ENCODE assay signal across 22 mouse cellular contexts in genomic region chr17:48005816-48006215, GRCm38 (mm10). TPM values are rescaled to one million over a fixed set of nuclear protein-coding genes. Genes with fewer than 3 reads are reported as not detected.
DNase-seq lines count a peak whose midpoint lies in the region; ATAC-seq lines count a peak whose summit lies in the region.
"Had no signal": no experiment of that assay in that cellular context is flagged by ENCODE, and none has a peak within 500 bp of the region (broad histone marks: within the 10 kb centered on the region; RNA-seq: fewer than 3 reads in every experiment).

No protein-coding gene starts in this region.

- H3K4me2 ChIP-seq in heart, embryonic 13.5 days, result no peak overlapping the region
- no peak overlapping the region for H3K4me2 ChIP-seq in lung, embryonic 15.5 days
- no peak overlapping the region for H3K4me2 ChIP-seq in intestine, embryonic 15.5 days (replicated peaks)
- no peak overlapping the region for H3K4me2 ChIP-seq in stomach, embryonic 14.5 days (replicated peaks; ENCODE audit: low read depth, low read length)

- ATAC-seq in heart, embryonic 13.5 days (ENCODE audit: extremely low read depth, insufficient number of reproducible peaks, low FRiP score, low TSS enrichment), result no peak
- ATAC-seq in lung, embryonic 15.5 days (ENCODE audit: borderline replicate concordance, extremely low read depth, low FRiP score, low TSS enrichment), result no peak
- ATAC-seq in intestine, embryonic 15.5 days, result no peak
- ATAC-seq in stomach, embryonic 14.5 days (ENCODE audit: insufficient number of reproducible peaks, insufficient read depth, low FRiP score, low read depth), result no peak
- ATAC-seq: forebrain, postnatal 0 days; lung, postnatal 0 days had no signal

- H3K27ac ChIP-seq in heart, embryonic 13.5 days (replicated peaks), result peak overlapping the region; percentile 33
- peak overlapping the region; percentile 47; the same call in 1 of the 2 replicates for H3K27ac ChIP-seq in lung, embryonic 15.5 days
- peak overlapping the region; percentile 66 for H3K27ac ChIP-seq in intestine, embryonic 15.5 days
- peak overlapping the region; percentile 63; the same call in 1 of the 2 replicates for H3K27ac ChIP-seq in stomach, embryonic 14.5 days (ENCODE audit: low read length)
- H3K27ac ChIP-seq: gastrocnemius, adult 2 months; left cerebral cortex, adult 2 months had no signal

- no peak overlapping the region for H3K4me3 ChIP-seq in heart, embryonic 13.5 days
- no peak overlapping the region for H3K4me3 ChIP-seq in lung, embryonic 15.5 days
- H3K4me3 ChIP-seq in intestine, embryonic 15.5 days (replicated peaks), result no peak overlapping the region
- H3K4me3 ChIP-seq in stomach, embryonic 14.5 days (ENCODE audit: low read depth, low read length), result no peak overlapping the region
- H3K4me3 ChIP-seq: erythroblast, embryonic 14.5 days; gastrocnemius, adult 2 months; left cerebral cortex, adult 2 months; megakaryocyte, embryonic 14.5 days had no signal

- H3K27me3 ChIP-seq in heart, embryonic 13.5 days (replicated peaks), result no peaks in the 10 kb centered on the region
- no peaks in the 10 kb centered on the region for H3K27me3 ChIP-seq in lung, embryonic 15.5 days
- no peaks in the 10 kb centered on the region for H3K27me3 ChIP-seq in intestine, embryonic 15.5 days (replicated peaks)
- no peaks in the 10 kb centered on the region for H3K27me3 ChIP-seq in stomach, embryonic 14.5 days (ENCODE audit: control insufficient read depth, insufficient read depth, low read length)

- H3K4me1 ChIP-seq in heart, embryonic 13.5 days, result peaks cover 68% of the 10 kb centered on the region
- peaks cover 32% of the 10 kb centered on the region for H3K4me1 ChIP-seq in lung, embryonic 15.5 days
- peaks cover 38% of the 10 kb centered on the region for H3K4me1 ChIP-seq in intestine, embryonic 15.5 days (replicated peaks)
- H3K4me1 ChIP-seq in stomach, embryonic 14.5 days (ENCODE audit: control insufficient read depth, insufficient read depth, low read length), result peaks cover 18% of the 10 kb centered on the region

- no peak overlapping the region; the same call in 1 of the 2 replicates for H3K9ac ChIP-seq in heart, embryonic 13.5 days
- no peak overlapping the region for H3K9ac ChIP-seq in lung, embryonic 15.5 days
- no peak overlapping the region; the same call in 1 of the 2 replicates for H3K9ac ChIP-seq in intestine, embryonic 15.5 days
- H3K9ac ChIP-seq in stomach, embryonic 14.5 days (replicated peaks; ENCODE audit: low read depth, low read length), result no peak overlapping the region
- H3K9ac ChIP-seq: forebrain, postnatal 0 days had no signal

- DNase-seq in heart, adult 8-10 months (ENCODE audit: low spot score), result no peak
- no peak for DNase-seq in lung, postnatal 14 days
- DNase-seq in embryo, embryonic 11 days, result no peak
- DNase-seq: adrenal gland, adult 8-10 months; B cell, adult 2 months; cerebellum, adult 11 months; cerebellum, postnatal 25 days; forebrain, postnatal 0 days; gastrocnemius, adult 2 months; kidney, postnatal 14 days had no signal

- no peaks in the 10 kb centered on the region for H3K9me3 ChIP-seq in heart, embryonic 13.5 days
- no peaks in the 10 kb centered on the region for H3K9me3 ChIP-seq in lung, embryonic 15.5 days
- no peaks in the 10 kb centered on the region for H3K9me3 ChIP-seq in intestine, embryonic 15.5 days
- no peaks in the 10 kb centered on the region for H3K9me3 ChIP-seq in stomach, embryonic 14.5 days (ENCODE audit: control insufficient read depth, low read depth, low read length)
- H3K9me3 ChIP-seq: megakaryocyte, embryonic 14.5 days had no signal

- no peaks in the 10 kb centered on the region for H3K36me3 ChIP-seq in heart, embryonic 13.5 days
- no peaks in the 10 kb centered on the region for H3K36me3 ChIP-seq in lung, embryonic 15.5 days
- H3K36me3 ChIP-seq in intestine, embryonic 15.5 days, result no peaks in the 10 kb centered on the region
- H3K36me3 ChIP-seq in stomach, embryonic 14.5 days (ENCODE audit: control insufficient read depth, insufficient read depth, low read length), result no peaks in the 10 kb centered on the region

- WGBS in heart, embryonic 13.5 days, result 54% methylated on average over 4 of the region's 4 CpGs
- 45% methylated on average over 4 of the region's 4 CpGs for WGBS in lung, embryonic 15.5 days
- WGBS in intestine, embryonic 15.5 days, result 57% methylated on average over 4 of the region's 4 CpGs
- WGBS in stomach, embryonic 14.5 days, result 42% methylated on average over 4 of the region's 4 CpGs

RNA-seq across cellular contexts. Expression of gene 1700122O11Rik, which starts 32.3 kb away (rescaled TPM):
- polyA plus RNA-seq in heart, embryonic 13.5 days (2015; fragmentation: Nextera tagmentation; extraction: Ambion mirVana), result not detected in 2 replicates
- not detected for total RNA-seq in heart, adult 8-10 months (2022)
- polyA plus RNA-seq in lung, embryonic 15.5 days (2015; fragmentation: Nextera tagmentation; extraction: Ambion mirVana), result not detected in 2 replicates
- not detected in 2 replicates for polyA plus RNA-seq in intestine, embryonic 15.5 days (2015; fragmentation: Nextera tagmentation; extraction: Ambion mirVana)
- not detected in 2 replicates for polyA plus RNA-seq in stomach, embryonic 14.5 days (2014; fragmentation: Nextera tagmentation; extraction: Ambion mirVana)
- total RNA-seq: forebrain, postnatal 0 days; gastrocnemius, adult 2 months; granulocyte monocyte progenitor cell, adult 5-6 weeks; heart, postnatal 10 days; left cerebral cortex, adult 2 months; midbrain, postnatal 0 days had no signal
- polyA plus RNA-seq: erythroblast, embryonic 14.5 days; forebrain, postnatal 0 days; limb, embryonic 11.5 days; lung, postnatal 0 days; midbrain, postnatal 0 days had no signal
